Mouse (Mus musculus) megakaryocyte, embryonic 14.5 days (primary cell): ENCODE measurements around the gene Dnah6.

Experiments
- FLI1 ChIP-seq: IDR thresholded peaks from 2 replicates; pipeline ENCODE4 v1.6.1; 2012; ENCODE audit warnings: low read length, inconsistent platforms, mixed read lengths
- GATA1 ChIP-seq: IDR thresholded peaks from 3 replicates; pipeline ENCODE4 v1.6.1; 2012; ENCODE audit warnings: mixed read lengths, low read length, inconsistent platforms, borderline replicate concordance

DNA sequence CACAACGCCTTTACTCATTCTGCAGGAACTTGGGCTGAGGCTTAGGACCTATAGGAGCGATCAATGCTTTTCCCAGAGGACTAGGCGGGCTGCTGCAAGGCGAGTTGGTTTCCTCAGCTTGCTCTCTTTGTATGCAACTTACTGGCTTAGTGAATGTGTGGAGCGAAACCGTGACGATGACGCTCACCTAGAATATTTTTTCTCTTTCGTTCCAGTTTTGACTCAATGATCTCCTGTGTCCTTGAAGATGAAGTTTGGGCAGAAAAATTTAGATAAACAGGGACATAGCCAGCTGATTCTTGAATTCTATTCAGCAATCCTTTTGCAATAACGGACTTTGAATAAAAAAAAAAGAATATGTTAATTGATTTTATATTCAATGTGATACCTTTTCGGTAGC lies 101.1 kb downstream of the Dnah6 start:
- no peak for TF ChIP-seq FLI1
- TF ChIP-seq GATA1, result no peak
